Mouse (Mus musculus) ES-CJ7 (cell line): ENCODE measurements around the gene Lax1.

ENCODE experiments used
- DNase-seq: peaks from one replicate; pipeline ENCODE4 v3.0.0; 2011; ENCODE audit warnings: low read depth, low spot score

Gene Lax1

DNA sequence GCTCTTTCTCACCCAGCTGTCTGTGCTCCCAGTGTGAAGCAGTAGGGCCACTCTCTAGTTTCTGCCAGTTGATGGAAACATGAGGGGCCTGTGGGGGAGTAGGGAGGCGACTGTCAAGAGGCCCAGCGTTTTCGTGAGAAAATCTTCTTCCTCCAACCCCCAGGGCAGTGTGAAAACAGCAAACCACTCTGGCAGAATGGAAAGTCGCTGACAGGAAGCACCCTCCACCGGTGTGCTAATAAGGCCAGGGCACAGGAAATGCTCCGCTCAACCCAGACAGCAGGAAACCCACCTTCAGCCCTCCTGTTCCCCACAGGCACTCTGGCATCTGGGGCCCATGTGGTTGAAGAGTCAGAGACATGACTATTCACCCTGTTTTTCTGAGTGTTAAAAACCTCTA is at the start of gene Lax1:
Gene Lax1, minus strand, starts transcription at position 212 of the 400 bp plus-strand sequence.
- DNase-seq: no peak

DNA sequence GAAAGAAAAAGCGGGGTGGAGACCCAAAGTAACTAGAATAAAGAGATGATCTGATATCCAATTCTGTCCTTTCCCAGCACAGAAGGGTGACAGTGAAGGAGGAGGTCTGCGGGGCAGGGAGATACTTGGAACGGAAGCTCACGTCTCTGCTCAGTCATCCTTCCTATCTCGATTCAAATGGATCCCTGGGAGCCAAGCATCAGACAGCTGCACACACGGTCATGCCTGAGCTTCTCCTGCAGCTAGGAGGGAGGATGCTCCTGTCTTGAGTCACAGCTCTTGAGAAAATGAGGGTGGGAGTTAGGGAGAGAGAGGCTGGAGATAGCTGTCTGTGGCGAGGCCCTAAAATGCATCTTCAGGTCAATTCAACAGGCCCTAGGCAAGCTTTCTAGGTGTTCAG is 46.8 kb upstream of the Lax1 start:
- DNase-seq: no peak

DNA sequence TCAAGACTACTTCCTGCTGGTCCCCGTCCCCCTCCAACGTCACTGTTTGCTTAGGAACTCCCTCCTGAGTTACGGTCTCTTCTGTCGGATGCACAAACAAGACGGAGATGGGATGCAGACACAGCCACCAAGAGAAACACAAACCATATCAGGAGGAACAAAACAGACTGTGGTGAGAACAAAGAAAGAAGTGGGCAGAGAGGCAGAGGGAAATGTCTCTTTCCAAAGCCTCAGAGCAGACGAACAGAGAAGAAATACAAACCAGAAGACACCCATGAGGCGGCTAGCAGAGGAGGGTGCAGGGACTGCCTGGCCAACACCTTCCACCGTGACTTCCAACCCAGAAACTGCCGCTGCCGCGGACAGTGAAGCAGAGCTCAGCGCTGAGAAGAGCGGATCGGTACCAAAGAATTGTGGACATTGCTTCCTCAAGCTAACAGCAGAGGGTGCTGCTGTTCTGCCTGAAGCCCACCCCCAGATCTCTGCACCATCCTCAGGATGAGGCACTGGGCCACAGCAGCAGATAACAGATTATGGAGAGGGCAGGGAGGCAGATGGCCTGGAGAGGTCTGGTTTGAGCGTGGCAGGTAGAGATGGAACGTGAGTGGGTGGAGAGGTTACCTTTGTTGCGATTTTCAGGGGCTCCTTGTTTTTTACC is 46.2 kb upstream of the Lax1 start:
- peak; percentile 80 for DNase-seq

DNA sequence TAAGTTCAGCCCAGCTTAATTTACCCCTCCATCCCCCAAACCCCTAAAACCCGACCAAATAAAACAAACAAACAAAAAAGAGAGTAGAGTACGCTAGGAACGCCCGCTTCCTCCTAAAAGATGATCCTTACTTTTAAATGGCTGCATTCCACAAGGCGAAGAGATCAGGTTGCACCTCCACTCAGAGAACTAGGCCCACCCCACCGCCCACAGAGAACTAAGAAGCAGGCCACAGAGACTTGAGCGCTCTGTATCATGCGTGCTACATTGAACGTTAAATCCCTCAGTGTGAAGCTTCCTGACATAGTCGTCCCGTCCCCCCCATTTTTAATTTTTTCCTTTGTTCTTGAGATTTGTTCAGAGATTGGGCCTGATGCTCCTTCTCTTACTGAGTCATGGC is 42.9 kb upstream of the Lax1 start:
- DNase-seq: peak; percentile 54

DNA sequence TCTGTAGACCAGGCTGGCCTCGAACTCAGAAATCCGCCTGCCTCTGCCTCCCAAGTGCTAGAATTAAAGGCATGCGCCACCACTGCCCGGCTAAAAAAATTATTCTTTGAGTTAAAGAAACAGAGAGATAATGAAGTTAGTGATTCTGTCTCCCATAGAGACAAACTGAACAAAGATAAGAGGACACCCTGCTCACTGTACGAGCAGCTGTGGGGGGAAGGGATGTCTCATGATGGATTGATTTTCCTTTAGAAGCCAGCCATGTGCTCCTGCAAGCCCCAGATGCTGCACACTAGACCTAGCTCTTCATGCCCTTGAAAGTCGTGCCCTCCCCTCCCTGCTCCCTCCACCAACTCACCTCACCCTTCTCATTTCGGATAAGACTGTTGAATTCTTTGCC is 38.4 kb upstream of the Lax1 start:
- no peak for DNase-seq

DNA sequence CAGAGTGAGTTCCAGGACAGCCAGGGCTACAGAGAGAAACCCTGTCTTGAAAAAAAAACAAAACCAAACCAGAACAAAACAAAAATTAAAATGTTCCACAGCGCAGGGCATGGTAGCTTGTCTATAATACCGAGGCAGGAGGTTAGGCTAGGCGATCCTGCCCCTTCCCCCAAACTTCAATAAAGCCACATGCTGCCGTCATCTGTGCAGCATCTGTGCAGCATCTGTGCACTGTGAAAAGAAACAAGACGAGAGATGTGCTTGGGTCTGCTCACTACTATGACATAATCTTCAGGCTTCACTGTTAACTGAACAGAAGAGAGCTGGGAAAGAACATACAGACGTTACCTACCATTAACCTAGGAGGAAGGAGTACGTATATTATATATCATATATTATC is 30.4 kb upstream of the Lax1 start:
- DNase-seq: no peak

DNA sequence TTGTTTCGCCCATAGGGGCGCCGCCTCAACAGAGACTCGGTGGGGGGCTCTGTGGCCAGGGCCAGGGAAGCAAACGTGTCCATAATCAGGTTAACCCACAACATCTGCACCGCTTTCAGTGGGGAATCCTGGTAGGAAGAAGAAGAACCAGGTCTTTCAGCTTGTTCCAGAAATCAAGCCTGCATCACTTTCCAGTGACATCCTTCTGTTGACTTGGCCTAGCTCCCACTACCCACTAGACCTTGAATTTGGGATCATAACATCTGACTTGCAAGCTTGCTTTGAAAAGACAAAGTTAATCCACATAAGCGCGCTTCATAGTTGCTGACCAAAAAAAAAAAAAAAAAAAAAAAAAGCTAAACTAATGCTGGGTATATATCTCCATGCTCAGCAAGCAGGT is 28.9 kb upstream of the Lax1 start:
- no peak for DNase-seq

DNA sequence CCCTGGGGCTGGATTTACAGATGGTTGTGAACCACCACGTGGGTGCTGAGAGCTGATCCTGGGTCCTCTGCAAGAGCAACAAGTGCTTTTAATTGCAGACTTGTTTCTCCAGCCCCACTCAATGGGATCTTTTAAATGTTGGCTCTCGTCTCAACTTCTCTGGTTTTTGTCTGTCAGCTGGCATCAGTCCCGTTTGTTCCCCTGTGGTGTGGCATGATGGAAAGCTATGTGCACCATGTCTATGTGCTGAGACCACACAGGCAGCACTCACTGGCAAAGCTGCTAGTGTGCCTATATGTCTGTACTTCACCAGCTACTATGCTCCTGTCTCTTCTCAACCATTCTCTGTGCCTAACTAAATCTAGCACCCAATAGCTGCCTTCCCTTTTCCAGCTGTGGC is 28.4 kb upstream of the Lax1 start:
- no peak for DNase-seq

DNA sequence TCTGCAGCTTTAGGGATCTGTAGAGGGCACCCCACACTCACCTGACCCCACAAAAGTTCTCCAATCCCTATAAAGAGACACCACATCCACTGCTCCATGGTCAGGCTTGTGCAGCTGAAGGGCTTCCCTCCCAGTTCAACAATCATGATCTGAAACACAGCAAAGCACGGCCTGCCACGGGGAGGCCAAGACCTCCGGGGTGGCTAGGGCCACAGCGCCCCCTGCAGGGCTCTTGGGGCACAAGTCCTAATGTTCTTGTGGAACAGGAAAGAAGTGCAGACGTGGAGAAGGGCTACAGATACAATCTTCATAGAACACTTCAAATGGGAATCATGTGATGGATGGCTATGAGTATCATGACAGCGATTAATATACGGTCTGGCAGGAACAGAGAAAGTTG is 26.6 kb upstream of the Lax1 start:
- peak; percentile 88 for DNase-seq

DNA sequence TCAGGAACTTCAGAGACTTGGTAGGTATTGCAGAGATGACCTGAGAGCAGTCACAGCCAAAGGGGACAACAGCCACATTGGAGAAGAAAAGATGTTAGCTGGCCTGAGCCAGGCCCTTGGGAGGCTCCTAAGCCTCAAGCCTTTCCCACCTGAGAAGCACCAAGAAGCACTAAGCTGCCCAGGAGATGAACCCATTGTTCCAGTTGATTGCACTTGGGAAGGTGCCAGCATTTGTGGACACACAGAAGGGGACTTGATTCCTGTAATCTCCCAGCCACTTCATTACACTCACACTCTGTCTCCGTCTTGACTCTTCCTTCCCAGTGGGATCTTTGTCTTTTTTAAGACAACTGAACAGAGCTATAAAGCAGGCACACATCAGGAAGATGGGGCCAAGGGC is 25.3 kb upstream of the Lax1 start:
- DNase-seq: no peak

DNA sequence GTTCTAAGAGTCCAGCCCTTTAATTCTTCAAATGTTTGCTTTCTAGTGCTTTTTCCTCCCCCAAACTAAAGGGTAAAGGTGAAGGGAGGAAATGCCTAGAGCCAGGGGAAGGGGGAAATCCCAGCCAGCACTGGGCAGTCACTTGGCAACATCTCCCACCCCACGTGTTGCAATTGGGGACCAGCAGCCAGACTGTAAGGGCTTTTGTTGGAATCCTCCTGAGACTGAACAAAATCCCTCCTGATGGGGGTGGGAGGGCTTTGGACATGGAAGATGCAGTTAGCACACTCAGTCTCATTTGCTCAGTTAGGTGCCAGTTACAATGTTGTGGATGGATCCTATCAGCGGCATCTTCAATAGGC is 23.1 kb upstream of the Lax1 start:
- DNase-seq: no peak

DNA sequence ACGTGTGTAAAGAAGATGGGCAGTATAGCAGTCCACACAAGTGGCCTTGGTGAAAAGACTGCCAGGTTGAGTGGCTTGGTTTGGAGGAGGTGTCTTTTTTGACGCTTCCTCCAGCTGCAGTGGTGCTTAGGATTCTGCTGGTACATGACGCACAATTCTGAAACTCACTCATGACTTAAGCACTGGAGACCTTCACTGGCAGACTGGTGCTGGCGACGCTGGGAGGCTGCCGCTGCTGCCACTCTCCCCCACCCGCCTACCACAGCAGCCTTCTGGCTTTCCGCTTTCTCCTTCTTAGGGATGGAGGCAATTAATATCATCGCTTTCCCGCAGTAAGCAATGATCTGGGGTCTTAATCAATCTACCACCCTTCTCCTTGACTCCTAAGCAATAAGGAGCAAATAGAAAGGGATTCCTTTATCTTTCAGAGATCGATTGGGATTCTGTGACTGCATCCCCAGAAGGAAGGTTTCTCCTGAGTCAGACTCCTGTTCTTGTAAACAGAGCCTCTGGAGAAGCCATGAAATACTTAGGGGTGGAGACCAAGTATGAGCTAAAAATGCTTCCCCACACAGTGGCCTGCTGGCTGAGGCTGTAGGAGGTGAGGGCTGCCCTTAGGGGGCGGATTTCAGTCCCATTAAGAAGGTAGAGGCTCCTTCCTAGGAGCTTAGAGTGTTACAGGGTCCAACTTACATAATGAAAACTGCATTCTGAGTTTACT is 22.5 kb upstream of the Lax1 start:
- DNase-seq: peak; percentile 44

DNA sequence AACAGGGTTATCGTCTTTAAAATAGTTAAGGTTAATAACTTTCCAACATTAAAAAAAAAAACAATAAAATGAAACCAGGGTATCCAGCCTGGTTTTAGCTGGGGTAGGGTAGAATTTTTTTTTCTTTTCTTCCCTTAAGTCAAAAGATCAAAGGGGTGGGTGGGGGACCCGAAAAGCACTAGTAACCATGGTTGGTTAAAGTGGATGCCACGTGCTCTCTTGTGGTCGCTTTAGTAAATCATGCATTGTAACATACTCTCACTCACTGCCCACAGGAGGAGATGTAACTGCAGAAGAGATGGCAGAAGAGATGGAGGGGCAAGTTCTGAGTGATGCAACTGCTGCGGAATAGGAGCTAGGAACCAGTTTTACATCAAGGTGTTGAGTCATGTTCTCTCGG is 21.5 kb upstream of the Lax1 start:
- no peak for DNase-seq

DNA sequence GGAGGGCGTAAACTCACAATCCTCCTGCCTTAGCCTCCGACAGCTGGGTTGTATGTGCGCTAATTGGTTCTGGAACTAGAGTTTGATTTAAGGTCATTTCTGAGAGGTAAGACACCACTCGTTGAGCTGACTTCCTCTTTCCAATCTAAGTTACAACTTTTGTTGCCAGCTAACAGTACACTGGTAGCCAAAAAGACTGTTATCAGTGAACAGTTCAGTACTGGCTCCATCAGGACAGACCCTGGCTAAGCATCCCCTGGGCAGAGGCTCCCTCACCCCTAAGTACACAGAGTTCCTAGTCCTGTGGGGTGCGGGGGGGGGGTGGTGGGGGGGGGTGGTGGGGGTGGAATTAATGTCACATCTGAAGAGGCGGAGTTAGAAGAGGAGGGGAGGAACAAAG is 21.0 kb upstream of the Lax1 start:
- peak; percentile 30 for DNase-seq

DNA sequence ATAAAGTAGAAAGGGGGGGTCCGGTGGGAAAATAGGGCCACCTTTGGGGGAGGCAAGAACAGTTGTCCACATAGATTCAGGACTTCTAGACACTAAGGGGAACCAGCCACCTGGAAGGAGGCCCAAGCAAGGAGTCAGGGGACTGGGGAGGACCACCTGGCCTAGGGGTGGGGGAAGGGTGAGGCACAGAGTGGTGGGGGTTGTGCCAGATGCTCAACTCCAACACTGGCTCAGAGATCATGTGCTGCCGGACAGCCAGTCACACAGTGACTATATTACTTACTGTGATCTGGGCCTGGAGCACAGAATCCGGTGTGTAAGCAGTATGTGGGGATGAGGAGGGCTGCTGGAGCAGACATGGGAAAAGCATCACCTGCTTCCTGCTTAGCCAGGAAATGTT is 19.4 kb upstream of the Lax1 start:
- peak; percentile 32 for DNase-seq

DNA sequence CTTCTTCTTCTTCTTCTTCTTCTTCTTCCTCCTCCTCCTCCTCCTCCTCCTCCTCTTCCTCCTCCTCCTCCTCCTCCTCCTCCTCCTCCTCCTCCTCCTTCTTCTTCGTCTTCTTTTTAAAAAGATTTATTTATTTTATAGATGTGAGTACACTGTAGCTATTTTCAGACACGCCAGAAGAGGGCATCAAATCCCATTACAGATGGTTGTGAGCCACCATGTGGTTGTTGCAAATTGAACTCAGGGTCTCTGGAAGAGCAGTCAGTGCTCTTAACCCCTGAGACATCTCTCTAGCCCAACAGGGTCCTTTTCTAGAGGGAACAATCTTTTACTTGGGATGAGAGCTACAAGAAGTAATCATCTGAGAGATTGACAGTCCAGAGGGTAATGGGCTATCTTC is 11.9 kb upstream of the Lax1 start:
- DNase-seq: peak; percentile 65

DNA sequence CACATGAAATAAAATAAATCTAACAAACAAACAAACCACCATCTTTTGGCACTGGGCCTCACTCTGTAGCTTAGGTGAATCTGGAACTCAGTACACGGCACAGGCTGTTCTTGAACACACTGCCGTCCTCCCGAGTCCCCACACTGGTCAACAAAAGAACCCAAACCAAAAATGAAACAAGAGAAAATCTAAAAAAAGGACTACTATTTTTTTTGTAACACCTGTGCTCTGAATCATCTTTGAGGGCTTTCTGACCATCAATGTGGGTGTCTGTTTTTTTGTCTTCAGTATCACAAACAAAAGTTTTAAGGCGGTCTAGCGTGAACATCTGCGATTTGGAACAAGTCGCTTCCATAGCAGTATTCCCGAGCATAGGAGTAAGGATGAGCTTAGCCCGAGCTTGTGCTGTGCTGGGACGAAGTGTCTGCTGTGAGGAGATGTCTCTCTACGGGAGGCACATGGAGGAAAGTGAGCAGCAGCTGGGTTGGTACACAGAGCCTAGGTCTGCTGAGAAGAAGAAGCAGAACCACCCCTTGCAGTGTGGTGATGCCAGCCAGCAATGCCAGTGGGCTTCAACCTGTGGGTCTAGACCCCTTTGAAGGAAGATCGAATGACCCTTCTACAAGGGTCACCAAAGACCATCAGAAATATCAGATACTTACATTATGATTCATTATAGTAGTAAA is 8.2 kb upstream of the Lax1 start:
- DNase-seq: no peak

DNA sequence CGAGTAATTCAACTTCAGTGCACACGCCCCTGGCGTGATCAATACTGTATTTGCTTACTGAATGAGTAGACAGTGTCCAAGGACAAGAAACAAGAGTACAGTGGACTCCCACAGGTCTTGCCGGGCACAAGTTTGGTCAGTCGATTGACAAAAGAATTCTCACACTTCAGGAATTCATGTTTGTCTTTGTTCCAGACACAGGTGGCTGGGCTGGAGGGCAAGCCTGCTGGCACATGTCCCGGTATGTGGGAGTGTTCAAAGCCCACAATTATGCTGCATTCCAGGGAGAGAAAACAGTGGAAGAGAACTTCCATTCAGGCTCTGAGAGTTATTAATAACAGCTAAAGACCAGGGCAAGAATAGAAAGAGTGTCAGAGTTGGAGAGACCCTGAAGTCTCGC is 6.0 kb upstream of the Lax1 start:
- peak; percentile 78 for DNase-seq

DNA sequence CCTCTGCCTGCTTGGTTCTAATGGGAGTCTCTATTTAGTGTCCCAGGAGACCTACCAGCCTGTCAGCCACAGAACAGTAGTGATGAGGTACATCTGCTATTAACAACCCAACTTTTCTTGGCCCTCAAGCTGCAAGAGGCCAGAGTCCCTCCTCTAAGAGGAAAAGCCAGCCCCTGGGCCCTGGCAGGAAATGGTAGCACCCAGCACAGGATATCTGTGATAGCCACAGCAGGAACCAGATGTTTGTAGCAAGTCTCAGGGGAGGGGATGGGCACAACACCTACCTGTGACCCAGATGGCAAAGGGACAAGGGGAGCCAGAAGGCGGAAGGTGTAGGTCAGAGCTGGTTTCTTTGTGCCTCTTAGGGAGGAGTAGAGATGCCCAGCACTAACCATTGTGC is 5.0 kb upstream of the Lax1 start:
- no peak for DNase-seq

DNA sequence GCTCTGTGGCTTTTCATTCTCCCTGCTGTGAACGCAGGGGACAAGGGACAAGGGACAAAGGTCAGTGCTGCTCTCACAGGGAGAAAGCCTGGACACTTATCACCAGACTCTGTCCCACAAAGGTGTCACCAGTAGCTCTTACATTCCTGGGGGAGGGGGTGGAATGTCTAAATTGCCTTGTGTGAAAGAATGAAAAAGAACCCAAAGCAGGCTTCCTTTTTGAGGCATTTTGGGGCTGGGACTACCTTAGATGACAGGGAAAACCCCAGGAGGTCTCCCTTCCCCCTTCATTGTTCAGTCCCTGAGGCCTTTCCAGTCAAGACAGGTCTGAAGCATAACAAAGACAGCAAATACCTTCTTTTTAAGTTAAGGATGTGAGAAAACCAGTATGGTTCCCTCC is 4.4 kb upstream of the Lax1 start:
- peak; percentile 100 for DNase-seq

DNA sequence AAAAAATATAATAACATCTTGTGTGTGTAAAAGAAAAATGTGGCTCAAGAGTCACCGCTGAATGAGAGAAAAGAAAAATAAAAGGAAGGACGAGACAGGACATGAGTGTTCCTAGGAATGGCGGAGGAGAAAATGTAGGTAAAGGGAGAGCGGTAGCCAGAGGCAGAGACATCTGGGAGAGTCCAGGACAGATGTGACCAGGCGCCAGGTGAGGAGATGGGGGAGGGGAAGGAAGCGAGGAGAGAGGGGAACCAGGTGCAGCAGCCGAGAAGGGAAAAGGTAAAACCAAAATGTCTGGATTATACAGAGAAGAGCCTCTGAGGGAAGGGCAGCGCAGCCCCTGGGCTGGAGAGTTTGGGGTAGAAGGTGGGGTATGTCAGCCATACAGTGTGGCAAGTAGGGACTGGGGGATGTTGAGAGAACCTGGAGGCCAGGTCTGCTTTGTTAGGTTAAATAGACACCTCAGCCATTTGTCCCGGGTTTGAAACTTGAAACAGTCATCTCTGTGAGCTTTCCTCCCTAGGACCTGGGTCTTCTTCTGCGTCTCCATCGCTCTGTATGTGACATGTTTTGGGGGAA is 3.7 kb upstream of the Lax1 start:
- DNase-seq: peak; percentile 70

DNA sequence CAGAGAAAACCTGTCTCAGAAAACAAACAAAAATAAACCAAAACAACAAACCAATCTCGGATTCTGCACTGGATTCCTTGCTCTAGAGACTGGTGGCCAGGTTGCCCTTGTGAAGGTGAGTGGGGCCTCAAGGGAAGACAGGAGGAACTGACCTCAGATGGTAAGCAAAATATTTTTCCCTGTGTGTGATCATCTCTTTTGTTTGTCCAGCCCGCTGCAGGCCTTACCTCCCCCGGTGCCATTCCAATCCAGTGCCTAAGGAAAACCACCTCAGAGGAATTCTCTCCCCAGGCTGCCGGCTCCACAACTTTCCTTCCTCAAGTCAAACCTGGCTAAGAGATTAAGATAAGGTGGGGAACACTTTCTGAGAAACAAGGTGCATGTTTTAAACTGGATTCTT is 2.3 kb upstream of the Lax1 start:
- peak; percentile 32 for DNase-seq

DNA sequence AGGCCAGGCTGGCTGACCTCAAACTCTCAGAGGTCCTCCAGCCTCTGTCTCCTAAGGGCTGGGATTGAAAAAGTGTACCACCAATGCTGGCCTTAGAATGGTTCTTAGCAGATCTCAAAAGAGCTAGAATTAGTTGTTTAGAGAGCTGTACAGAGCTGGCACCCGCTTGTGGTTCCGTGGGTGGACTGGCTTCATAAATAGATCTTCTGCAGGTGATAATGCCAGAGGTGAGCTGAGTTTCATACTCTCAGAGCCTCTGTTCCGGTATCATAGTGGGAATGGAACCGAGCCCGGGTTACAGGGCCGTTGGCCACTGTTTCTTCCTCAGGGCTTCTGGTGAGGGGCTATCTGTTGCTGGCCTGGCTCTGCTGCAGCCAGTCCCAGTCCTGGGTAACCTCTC is 1.1 kb upstream of the Lax1 start:
- DNase-seq: no peak
